Mouse (Mus musculus) layer of hippocampus, adult 18-20 months (tissue): Measurements from ENCODE around the gene Gnl3. TPM values are rescaled to one million over a fixed set of nuclear protein-coding genes. Genes with fewer than 3 reads are reported as not detected.

ENCODE experiments used
- DNase-seq, 2 experiments: peaks; one replicate each; pipeline ENCODE4 v3.0.0; 2022; ENCODE audit warnings: low spot score in 2 of 2
- long read RNA-seq: library from polyadenylated mRNA; stranded (forward); transcript quantifications from one replicate; pipeline ENCODE4 v2.0.0, GENCODE M21; 2021
- total RNA-seq, 2 experiments: library from RNA; stranded (reverse); gene quantifications; 2 replicates each; pipeline ENCODE4 v1.2.3; 2021

Gnl3 gene
- 10 to 100 TPM; 42.6 to 45.7 TPM for total RNA-seq
- long read RNA-seq, transcript Gnl3-201 (15 exons, 1,947 nt), result major isoform, 8 of 18 reads
- long read RNA-seq, partial matches to known transcripts, result 0 of 18 reads
- long read RNA-seq, other reads (novel, unspliced or antisense), result 9 of 18 reads

- peak; percentile 95 to 98 for DNase-seq
These were observed at the start of gene Gnl3, which contains the start of gene Pbrm1 for GRCm38 (mm10) chr14:31018860-31019291. Gene Gnl3 (minus strand): TSS chr14:31019152. Gene Pbrm1 (plus strand): TSS chr14:31019138.

GRCm38 (mm10) chr14:31062277-31062676 lies 43.3 kb upstream of the Gnl3 start:
- no peak for DNase-seq

- DNase-seq, result no peak
These were observed 26.9 kb upstream of the Gnl3 start for GRCm38 (mm10) chr14:31045817-31046216.

- no peak for DNase-seq
These were observed 26.3 kb upstream of the Gnl3 start for GRCm38 (mm10) chr14:31045296-31045695.

GRCm38 (mm10) chr14:31025785-31026184 lies 6.8 kb upstream of the Gnl3 start:
- DNase-seq, result no peak

GRCm38 (mm10) chr14:31022579-31022978 lies 3.6 kb upstream of the Gnl3 start:
- DNase-seq, result no peak

GRCm38 (mm10) chr14:31019331-31020205 lies 616 bp upstream of the Gnl3 start:
- no peak for DNase-seq

- DNase-seq, result no peak
These were observed 1.1 kb downstream of the Gnl3 start for GRCm38 (mm10) chr14:31017854-31018253.

GRCm38 (mm10) chr14:31016063-31016462 lies 2.9 kb downstream of the Gnl3 start:
- no peak for DNase-seq

GRCm38 (mm10) chr14:31013928-31014327 lies 5.0 kb downstream of the Gnl3 start:
- DNase-seq, result no peak

- no peak for DNase-seq
These were observed 7.4 kb downstream of the Gnl3 start for GRCm38 (mm10) chr14:31011588-31011987.

GRCm38 (mm10) chr14:31006779-31007178 lies 12.2 kb downstream of the Gnl3 start:
- DNase-seq, result no peak

- DNase-seq, result no peak
These were observed 14.4 kb downstream of the Gnl3 start for GRCm38 (mm10) chr14:31004527-31004926.

- peak; percentile 82 to 91 for DNase-seq
These were observed 17.4 kb downstream of the Gnl3 start, which contains the start of the genes Glt8d1 and Spcs1 for GRCm38 (mm10) chr14:31001307-31002205. Gene Glt8d1 (plus strand): TSS chr14:31001400. Gene Spcs1 (minus strand): TSS chr14:31001672.

GRCm38 (mm10) chr14:31000816-31001306 lies 18.1 kb downstream of the Gnl3 start:
- no peak for DNase-seq

- no peak for DNase-seq
These were observed 18.6 kb downstream of the Gnl3 start for GRCm38 (mm10) chr14:31000356-31000755.

GRCm38 (mm10) chr14:30996417-30996816 lies 22.5 kb downstream of the Gnl3 start:
- no peak for DNase-seq

GRCm38 (mm10) chr14:30976222-30976621 lies 42.7 kb downstream of the Gnl3 start:
- no peak for DNase-seq

GRCm38 (mm10) chr14:30974204-30974603 lies 44.7 kb downstream of the Gnl3 start:
- peak; percentile 51 to 74 for DNase-seq
